Mouse (Mus musculus) lung, embryonic 14.5 days (tissue): ENCODE data around the gene Ddah2. TPM values are rescaled to one million over a fixed set of nuclear protein-coding genes. Genes with fewer than 3 reads are reported as not detected.

Experiments used
- ATAC-seq: fragments of 200-750 bp; cut with Nextera tagmentation; 2 replicates; pipeline ENCODE4 v1.8.0; 2017; ENCODE audit warnings: mild to moderate bottlenecking, moderate TSS enrichment, moderate library complexity; ENCODE audit not compliant: insufficient read depth
- DNase-seq: peaks from one replicate; pipeline ENCODE4 v3.0.0-alpha.2; 2015
- H3K27ac ChIP-seq: fragments of 300-500 bp; sonication (generic); 2 replicates; pipeline ENCODE4 v1.5.1; 2014; ENCODE audit warnings: low read depth, mild to moderate bottlenecking, moderate library complexity
- H3K27me3 ChIP-seq: fragments of 300-500 bp; sonication (generic); 2 replicates; pipeline ENCODE4 v1.6.1; 2014; ENCODE audit warnings: low read length, control low read depth; ENCODE audit not compliant: insufficient read depth
- H3K36me3 ChIP-seq: fragments of 300-500 bp; sonication (generic); 2 replicates; pipeline ENCODE4 v1.6.1; 2014; ENCODE audit warnings: control low read depth; ENCODE audit not compliant: insufficient read depth
- H3K4me1 ChIP-seq: fragments of 300-500 bp; sonication (generic); 2 replicates; pipeline ENCODE4 v1.6.1; 2014; ENCODE audit warnings: antibody characterized with exemption, control low read depth; ENCODE audit not compliant: insufficient read depth
- H3K4me2 ChIP-seq: fragments of 300-500 bp; sonication (generic); 2 replicates; pipeline ENCODE4 v1.6.1; 2014; ENCODE audit warnings: mild to moderate bottlenecking
- H3K4me3 ChIP-seq: fragments of 300-500 bp; sonication (generic); 2 replicates; pipeline ENCODE4 v1.5.1; 2014; ENCODE audit warnings: low read depth, low read length
- H3K9ac ChIP-seq: fragments of 300-500 bp; sonication (generic); 2 replicates; pipeline ENCODE4 v1.6.1; 2014
- H3K9me3 ChIP-seq: fragments of 300-500 bp; sonication (generic); 2 replicates; pipeline ENCODE4 v1.6.1; 2016; ENCODE audit warnings: low read depth, low read length, control low read depth
- CTCF ChIP-seq: IDR thresholded peaks from 2 replicates; pipeline ENCODE4 v1.5.1; 2016; ENCODE audit warnings: antibody characterized with exemption, low read depth
- WGBS: fragments of 180-500 bp; shearing (Covaris S2); extraction: QIAGEN DNeasy Blood & Tissue Kit; methylation state at CpG from one replicate; pipeline ENCODE4 v1.1.7; 2014; 5-methylcytosine and 5-hydroxymethylcytosine counted together
- polyA plus RNA-seq: library from polyadenylated mRNA; unstranded; fragments of >200 nt; fragmentation: Nextera tagmentation; extraction: Ambion mirVana; gene quantifications from 2 replicates; pipeline ENCODE4 v1.2.1, GENCODE M21; 2014

The Ddah2 gene
- polyA plus RNA-seq, 1 experiment from 2014 or later: 338 TPM

DNA sequence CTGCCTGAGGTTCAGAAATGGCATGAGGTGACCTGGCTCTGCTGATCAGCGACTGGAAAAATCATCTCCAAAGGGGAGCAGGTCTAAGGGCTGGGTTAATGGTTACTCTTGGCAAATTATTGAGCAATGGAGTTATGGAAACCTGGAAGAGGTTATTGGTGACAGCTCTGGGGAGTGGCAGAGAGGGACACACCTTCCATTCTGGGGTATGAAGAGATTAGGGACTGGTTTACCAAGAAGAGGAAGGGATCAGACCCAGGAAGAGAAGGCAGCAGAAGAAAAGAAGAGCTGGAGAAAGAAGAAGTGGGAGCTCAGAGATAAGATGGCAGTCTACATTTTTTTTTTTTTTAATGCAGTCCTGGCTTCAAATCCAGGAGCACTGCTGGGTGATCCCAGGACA, 11.1 kb upstream of the Ddah2 start:
- Histone ChIP-seq H3K9me3 (no peaks in the 10 kb centered on the region), H3K4me2 (peak overlapping the region; percentile 99), H3K9ac (peak overlapping the region; percentile 6; the same call in 1 of the 2 replicates), H3K4me3 (no peak overlapping the region), H3K27me3 (no peaks in the 10 kb centered on the region), H3K4me1 (peaks cover 29% of the 10 kb centered on the region), H3K27ac (peak overlapping the region; percentile 99), H3K36me3 (peaks cover 7% of the 10 kb centered on the region)
- TF ChIP-seq CTCF: no peak
- DNase-seq (no peak), ATAC-seq (no peak)
- WGBS: 31% methylated on average over 1 of the region's 1 CpGs

DNA sequence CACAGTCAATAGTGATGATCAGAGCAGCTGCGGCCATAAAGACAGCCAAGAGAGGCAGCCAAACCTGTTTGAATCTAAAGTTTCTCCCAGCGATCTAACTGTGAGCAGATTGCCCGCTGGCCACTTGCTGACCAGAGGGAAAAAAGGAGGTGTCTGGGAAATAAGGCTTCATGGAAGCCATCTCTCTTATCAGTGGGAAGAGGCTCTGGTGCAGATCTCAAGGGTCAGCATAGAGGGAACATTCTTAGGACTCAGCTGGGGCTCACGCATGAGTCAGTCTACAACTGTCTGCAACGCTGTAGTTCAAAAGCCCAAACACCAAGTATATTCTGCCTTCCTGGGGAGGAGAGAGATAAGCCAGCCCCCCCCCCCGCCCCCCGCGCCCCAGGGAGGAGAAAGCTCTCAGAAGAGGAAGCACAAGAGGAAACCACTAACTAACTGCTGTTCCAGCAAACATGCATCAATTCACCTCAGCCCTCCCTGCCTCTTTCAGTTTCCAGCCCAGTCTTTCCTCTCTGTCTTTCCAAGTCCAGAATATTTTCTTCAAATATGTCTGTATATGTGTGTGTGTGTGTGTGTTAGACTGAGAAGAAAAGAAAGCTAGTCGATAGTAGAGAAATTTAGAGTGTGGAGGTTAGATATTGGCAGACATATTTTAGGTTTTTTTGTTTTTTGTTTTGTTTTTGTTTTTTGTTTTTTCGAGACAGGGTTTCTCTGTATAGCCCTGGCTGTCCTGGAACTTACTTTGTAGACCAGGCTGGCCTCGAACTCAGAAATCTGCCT, 10.5 kb upstream of the Ddah2 start:
- peak overlapping the region; percentile 99 for H3K4me2 ChIP-seq
- no peaks in the 10 kb centered on the region for H3K9me3 ChIP-seq
- no peak for TF ChIP-seq CTCF
- 23% methylated on average over 11 of the region's 11 CpGs for WGBS
- H3K4me3 ChIP-seq: no peak overlapping the region
- H3K36me3 ChIP-seq: peaks cover 13% of the 10 kb centered on the region
- peak overlapping the region; percentile 99 for H3K27ac ChIP-seq
- no peaks in the 10 kb centered on the region for H3K27me3 ChIP-seq
- ATAC-seq (no peak), DNase-seq (peak; percentile 46)
- H3K9ac ChIP-seq: peak overlapping the region; percentile 6; the same call in 1 of the 2 replicates
- peaks cover 29% of the 10 kb centered on the region for H3K4me1 ChIP-seq

DNA sequence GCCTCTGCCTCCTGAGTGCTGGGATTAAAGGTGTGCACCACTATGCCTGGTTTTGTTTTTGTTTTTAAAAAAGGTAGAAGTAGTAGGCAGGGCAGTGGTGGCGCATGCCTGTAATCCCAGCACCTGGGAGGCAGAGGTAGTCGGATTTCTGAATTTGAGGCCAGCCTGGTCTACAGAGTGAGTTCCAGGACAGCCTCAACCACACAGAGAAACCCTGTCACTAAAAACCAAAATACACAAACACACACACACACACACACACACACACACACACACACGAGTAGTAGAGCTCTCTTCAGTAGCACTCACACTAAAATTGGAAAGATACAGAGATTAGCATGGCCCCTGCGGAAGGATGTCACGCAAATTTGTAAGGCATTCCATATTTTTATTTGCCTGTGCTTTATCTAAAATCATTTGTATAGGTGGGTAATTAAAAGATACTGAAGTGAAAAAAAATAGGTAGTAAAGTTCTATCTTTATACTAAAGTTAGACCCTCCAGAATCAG, 9.8 kb upstream of the Ddah2 start:
- DNase-seq (no peak), ATAC-seq (no peak)
- peaks cover 20% of the 10 kb centered on the region for H3K36me3 ChIP-seq
- H3K27me3 ChIP-seq: no peaks in the 10 kb centered on the region
- H3K9ac ChIP-seq: no peak overlapping the region
- H3K4me1 ChIP-seq: peaks cover 29% of the 10 kb centered on the region
- WGBS: 63% methylated on average over 5 of the region's 5 CpGs
- H3K4me3 ChIP-seq: peak overlapping the region; percentile 54; the same call in 1 of the 2 replicates
- TF ChIP-seq CTCF: no peak
- H3K27ac ChIP-seq: peak overlapping the region; percentile 99
- H3K9me3 ChIP-seq: no peaks in the 10 kb centered on the region
- H3K4me2 ChIP-seq: peak overlapping the region; percentile 92

DNA sequence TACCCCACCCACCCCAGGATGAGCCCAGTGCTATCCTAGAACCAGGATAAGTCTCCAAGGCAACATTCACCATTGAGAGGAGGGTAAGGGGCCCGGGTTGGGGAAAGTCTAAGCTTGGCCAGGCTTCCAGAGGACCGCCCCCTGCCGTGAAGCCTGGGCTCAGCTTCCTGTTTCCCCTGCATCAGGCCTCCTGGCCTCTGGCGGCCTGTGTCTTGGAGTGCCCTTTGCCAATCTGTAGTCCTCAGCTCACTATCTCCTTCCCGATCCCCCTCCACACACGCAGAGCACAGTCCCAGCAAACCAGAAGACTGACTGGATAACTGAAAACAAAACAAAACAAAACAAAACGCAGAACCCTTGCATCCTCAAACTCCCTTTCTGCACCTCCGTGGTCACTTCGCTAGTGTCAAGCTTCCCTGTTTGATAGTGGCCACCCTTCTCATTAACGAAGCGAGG, 9.2 kb upstream of the Ddah2 start, which contains the start of gene Clic1:
Gene Clic1, plus strand, starts transcription at position 406 of the 456 bp plus-strand sequence.
- no peaks in the 10 kb centered on the region for H3K9me3 ChIP-seq
- 1% methylated on average over 11 of the region's 11 CpGs for WGBS
- TF ChIP-seq CTCF: peak; percentile 52
- DNase-seq (peak; percentile 93), ATAC-seq (peak; percentile 31)
- H3K4me3 ChIP-seq: peak within 1 kb of the TSS; percentile 54
- H3K27me3 ChIP-seq: no peaks in the 10 kb centered on the region
- H3K36me3 ChIP-seq: peaks cover 26% of the 10 kb centered on the region
- H3K27ac ChIP-seq: peak within 1 kb of the TSS; percentile 99
- peaks cover 29% of the 10 kb centered on the region for H3K4me1 ChIP-seq
- H3K9ac ChIP-seq: peak within 1 kb of the TSS; percentile 87
- H3K4me2 ChIP-seq: peak within 1 kb of the TSS; percentile 92

DNA sequence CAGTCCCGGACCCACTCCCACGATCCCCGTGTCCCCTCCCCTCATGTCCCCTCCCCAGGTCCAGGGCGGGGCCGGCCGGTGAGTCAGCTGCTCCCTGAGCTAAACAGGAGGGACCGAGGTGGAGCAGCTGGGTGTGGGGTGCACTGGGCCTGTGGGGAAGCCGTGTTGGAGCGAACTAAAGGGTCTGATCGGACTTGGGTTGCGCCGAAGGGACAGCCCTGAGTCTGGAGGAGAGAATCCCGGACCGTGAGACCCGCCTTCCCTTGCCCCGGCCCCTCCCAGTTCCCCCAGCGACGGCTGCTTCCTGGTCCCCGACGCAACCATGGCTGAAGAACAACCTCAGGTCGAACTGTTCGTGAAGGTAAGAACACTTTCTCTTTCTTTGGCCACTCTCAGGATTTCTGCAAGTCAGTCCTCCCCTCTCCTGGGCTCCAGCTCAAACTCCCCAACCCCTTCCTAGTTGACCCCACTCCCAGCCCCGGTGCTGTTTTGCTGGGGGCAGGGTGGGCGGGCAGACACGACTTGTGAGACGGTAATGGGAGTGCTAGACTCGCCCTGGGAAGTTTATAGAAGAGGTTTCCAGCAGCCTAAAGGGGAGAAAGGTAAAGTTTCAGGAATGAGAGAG, 8.6 kb upstream of the Ddah2 start:
- Histone ChIP-seq H3K9me3 (no peaks in the 10 kb centered on the region), H3K4me2 (peak overlapping the region; percentile 92), H3K4me1 (peaks cover 29% of the 10 kb centered on the region), H3K27ac (peak overlapping the region; percentile 99), H3K9ac (peak overlapping the region; percentile 87), H3K4me3 (peak overlapping the region; percentile 54), H3K36me3 (peaks cover 32% of the 10 kb centered on the region), H3K27me3 (no peaks in the 10 kb centered on the region)
- TF ChIP-seq CTCF: no peak
- WGBS: under 1% methylated on average over 27 of the region's 27 CpGs
- peak; percentile 84 for DNase-seq
- ATAC-seq: peak; percentile 41

DNA sequence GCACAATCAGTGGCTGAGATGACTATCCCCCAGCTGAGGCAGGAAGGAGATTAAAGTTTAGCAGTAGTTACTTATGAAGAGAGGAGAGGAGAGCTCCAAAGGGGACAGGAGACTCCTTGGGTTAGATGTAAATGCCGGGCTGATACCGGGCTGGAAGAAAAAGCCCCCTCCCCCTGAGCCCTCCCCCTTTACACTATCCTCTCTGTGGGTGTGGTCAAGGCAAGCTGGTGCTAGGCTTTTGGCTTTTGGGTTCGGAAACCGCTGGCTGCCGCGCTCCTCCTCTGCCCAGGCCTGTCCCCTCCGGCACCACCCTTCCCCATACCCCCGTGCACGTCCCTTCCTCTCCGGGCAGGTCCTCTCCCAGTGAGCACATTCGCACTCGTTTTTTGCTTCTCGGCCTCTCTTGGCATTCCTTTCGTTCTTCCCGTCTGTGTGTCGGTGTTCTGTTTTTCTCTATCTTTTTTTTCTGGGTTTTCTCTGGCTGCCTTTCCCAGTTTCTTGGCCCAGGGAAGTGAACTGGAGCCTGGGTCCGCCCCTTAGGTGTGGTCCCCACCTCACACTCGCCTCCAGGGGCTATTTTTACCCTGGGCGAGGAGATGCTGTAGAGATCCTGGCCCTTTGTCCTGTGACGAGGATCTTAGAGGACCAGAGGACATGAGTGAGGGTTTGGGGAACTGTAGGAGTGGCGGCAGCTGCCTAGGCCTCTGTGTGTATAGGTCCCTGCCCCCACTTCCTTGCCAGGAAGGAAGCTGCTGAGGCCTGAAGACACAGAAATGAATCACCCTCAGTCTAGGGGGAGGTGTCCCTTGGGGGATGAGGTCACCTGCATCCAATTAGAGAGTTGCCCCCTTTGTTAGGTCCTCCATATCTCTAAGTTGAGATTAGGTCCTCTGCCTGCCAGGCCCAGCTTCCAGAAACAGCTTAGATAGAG, 7.4 kb upstream of the Ddah2 start:
- Histone ChIP-seq H3K36me3 (peaks cover 44% of the 10 kb centered on the region), H3K9me3 (no peaks in the 10 kb centered on the region), H3K4me2 (peak overlapping the region; percentile 92), H3K27ac (peak overlapping the region; percentile 99), H3K27me3 (no peaks in the 10 kb centered on the region), H3K4me3 (peak overlapping the region; percentile 54), H3K9ac (peak overlapping the region; percentile 87), H3K4me1 (peaks cover 29% of the 10 kb centered on the region)
- no peak for TF ChIP-seq CTCF
- DNase-seq (peak; percentile 84), ATAC-seq (peak; percentile 54)
- under 1% methylated on average over 21 of the region's 21 CpGs for WGBS
